Mouse (Mus musculus) right cerebral cortex, adult 2 months (tissue): Measurements from ENCODE around the gene Gm28042.

Experiments
- DNase-seq, 2 experiments: peaks; one replicate each; pipeline ENCODE4 v3.0.0; 2021 to 2022; ENCODE audit warnings: low spot score in 2 of 2

Gm28042 gene

GRCm38 (mm10) chr2:120011462-120012200 is 15.7 kb upstream of the Gm28042 start:
- DNase-seq: peak; percentile 66 to 67

GRCm38 (mm10) chr2:120012924-120013323 is 14.4 kb upstream of the Gm28042 start:
- no peak for DNase-seq

- no peak for DNase-seq
Observed at GRCm38 (mm10) chr2:120013831-120014486, 13.3 kb upstream of the Gm28042 start.

- DNase-seq: no peak
Observed at GRCm38 (mm10) chr2:120015882-120016281, 11.4 kb upstream of the Gm28042 start.

- no peak for DNase-seq
Observed at GRCm38 (mm10) chr2:120017599-120017998, 9.7 kb upstream of the Gm28042 start.

- DNase-seq: no peak
Observed at GRCm38 (mm10) chr2:120024337-120024736, 3.0 kb upstream of the Gm28042 start.

- no peak for DNase-seq
Observed at GRCm38 (mm10) chr2:120027950-120028331, 648 bp downstream of the Gm28042 start.

- no peak for DNase-seq
Observed at GRCm38 (mm10) chr2:120030380-120030779, 3.1 kb downstream of the Gm28042 start.

GRCm38 (mm10) chr2:120032726-120033467 is 5.6 kb downstream of the Gm28042 start, which contains the start of gene Pla2g4b:
TSS of gene Pla2g4b (plus strand) at chr2:120033417.
- no peak for DNase-seq

GRCm38 (mm10) chr2:120033726-120034125 is 6.4 kb downstream of the Gm28042 start:
- no peak for DNase-seq

GRCm38 (mm10) chr2:120037744-120038143 is 10.5 kb downstream of the Gm28042 start:
- DNase-seq: no peak

GRCm38 (mm10) chr2:120040991-120041390 is 13.7 kb downstream of the Gm28042 start:
- no peak for DNase-seq

- DNase-seq: peak; percentile 62 to 65
Observed at GRCm38 (mm10) chr2:120044101-120044603, 16.9 kb downstream of the Gm28042 start.

GRCm38 (mm10) chr2:120044676-120045075 is 17.4 kb downstream of the Gm28042 start:
- DNase-seq: no peak

GRCm38 (mm10) chr2:120046486-120047310 is 19.4 kb downstream of the Gm28042 start:
- DNase-seq: peak; percentile 54

GRCm38 (mm10) chr2:120048173-120048572 is 20.9 kb downstream of the Gm28042 start:
- no peak for DNase-seq

GRCm38 (mm10) chr2:120049632-120050274 is 22.5 kb downstream of the Gm28042 start:
- DNase-seq: no peak

GRCm38 (mm10) chr2:120051405-120051804 is 24.1 kb downstream of the Gm28042 start:
- DNase-seq: no peak

- DNase-seq: no peak
Observed at GRCm38 (mm10) chr2:120054771-120055552, 27.7 kb downstream of the Gm28042 start.

- no peak for DNase-seq
Observed at GRCm38 (mm10) chr2:120055923-120056322, 28.6 kb downstream of the Gm28042 start.
